16 mouse cellular contexts compared by ENCODE assay signal in the genomic region with DNA sequence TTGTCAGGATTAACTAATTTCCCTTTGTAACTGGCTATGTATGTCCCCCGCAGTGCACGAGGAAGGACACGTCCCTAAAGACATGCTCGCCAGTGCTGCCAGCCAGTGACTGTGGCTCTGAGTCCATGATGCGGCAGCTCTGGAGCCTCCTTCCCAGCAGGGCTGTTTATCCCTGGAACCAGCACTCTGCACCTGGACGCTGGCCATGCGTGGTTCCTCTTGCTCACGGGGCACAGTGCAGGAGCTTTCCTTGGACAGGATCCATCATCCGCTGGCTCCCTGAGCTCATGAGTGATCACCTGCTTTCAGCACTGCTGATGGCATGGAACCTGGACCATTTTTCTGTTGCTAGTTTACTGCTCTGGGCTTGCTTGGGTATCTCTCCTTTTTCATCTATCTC. TPM values are rescaled to one million over a fixed set of nuclear protein-coding genes. Genes with fewer than 3 reads are reported as not detected.
A peak's percentile ranks its signal among the peaks of the same experiment; 100 is the strongest.
DNase-seq lines count a peak whose midpoint lies in the region; ATAC-seq and TF ChIP-seq lines count a peak whose summit lies in the region.
"Had no signal": no experiment of that assay in that cellular context is flagged by ENCODE, and none has a peak within 500 bp of the region (broad histone marks: within the 10 kb centered on the region; RNA-seq: fewer than 3 reads in every experiment).

No protein-coding gene starts in this region.

- WGBS in hindbrain, embryonic 14.5 days: 43% methylated on average over 9 of the region's 9 CpGs
- WGBS in hindbrain, embryonic 11.5 days: 67% methylated on average over 9 of the region's 9 CpGs
- WGBS in midbrain, embryonic 14.5 days: 44% methylated on average over 9 of the region's 9 CpGs
- WGBS in midbrain, embryonic 15.5 days: 40% methylated on average over 9 of the region's 9 CpGs
- 7% methylated on average over 9 of the region's 9 CpGs for WGBS in cerebellum, adult 2 months

- H3K4me2 ChIP-seq in hindbrain, embryonic 14.5 days (replicated peaks): no peak overlapping the region
- no peak overlapping the region for H3K4me2 ChIP-seq in hindbrain, embryonic 11.5 days (replicated peaks; ENCODE audit: low read depth, low read length)
- peak overlapping the region; percentile 8; the same call in 1 of the 2 replicates for H3K4me2 ChIP-seq in midbrain, embryonic 14.5 days (ENCODE audit: low read length)
- no peak overlapping the region for H3K4me2 ChIP-seq in midbrain, embryonic 15.5 days
- H3K4me2 ChIP-seq: embryonic facial prominence, embryonic 12.5 days; forebrain, embryonic 13.5 days; limb, embryonic 12.5 days; neural tube, embryonic 12.5 days had no signal

- no peaks in the 10 kb centered on the region for H3K36me3 ChIP-seq in hindbrain, embryonic 14.5 days (replicated peaks; ENCODE audit: control insufficient read depth, insufficient read depth)
- no peaks in the 10 kb centered on the region for H3K36me3 ChIP-seq in hindbrain, embryonic 11.5 days (ENCODE audit: control insufficient read depth, insufficient read depth, low read length)
- no peaks in the 10 kb centered on the region for H3K36me3 ChIP-seq in midbrain, embryonic 14.5 days (ENCODE audit: control insufficient read depth, insufficient read depth, low read length)
- H3K36me3 ChIP-seq in midbrain, embryonic 15.5 days (replicated peaks): no peaks in the 10 kb centered on the region
- H3K36me3 ChIP-seq: embryonic facial prominence, embryonic 12.5 days; limb, embryonic 12.5 days; neural tube, embryonic 12.5 days had no signal

- no peaks in the 10 kb centered on the region for H3K27me3 ChIP-seq in hindbrain, embryonic 14.5 days (ENCODE audit: control insufficient read depth, insufficient read depth, low read length)
- H3K27me3 ChIP-seq in hindbrain, embryonic 11.5 days (ENCODE audit: control insufficient read depth, insufficient read depth, low read length): no peaks in the 10 kb centered on the region
- no peaks in the 10 kb centered on the region for H3K27me3 ChIP-seq in midbrain, embryonic 14.5 days (ENCODE audit: control insufficient read depth, insufficient read depth, low read length)
- H3K27me3 ChIP-seq in midbrain, embryonic 15.5 days (replicated peaks): no peaks in the 10 kb centered on the region
- no peaks in the 10 kb centered on the region for H3K27me3 ChIP-seq in cerebellum, adult 2 months (ENCODE audit: control insufficient read depth, insufficient read depth, low read length)
- H3K27me3 ChIP-seq: embryonic facial prominence, embryonic 12.5 days; limb, embryonic 12.5 days; megakaryocyte, embryonic 14.5 days; neural tube, embryonic 12.5 days had no signal

- TF ChIP-seq CTCF in cerebellum, adult 2 months (IDR thresholded peaks at IDR 0.05; ENCODE audit: borderline replicate concordance, insufficient read depth, low read depth, low read length): no peak

- DNase-seq in hindbrain, embryonic 14.5 days (ENCODE audit: low spot score): no peak
- no peak for DNase-seq in hindbrain, embryonic 11.5 days (ENCODE audit: low spot score)
- DNase-seq in midbrain, embryonic 14.5 days: peak; percentile 30
- DNase-seq in cerebellum, adult 2 months: peak; percentile 94 to 96
- peak; percentile 18 for DNase-seq in right cerebral cortex, postnatal 14 days
- no peak for DNase-seq in gastrocnemius, adult 18-20 months (ENCODE audit: low spot score)
- DNase-seq: heart, postnatal 4 days; lung, adult 2 months; retina, postnatal 1 day had no signal

- no peak for TF ChIP-seq POLR2A in cerebellum, adult 2 months (IDR thresholded peaks at IDR 0.05; ENCODE audit: borderline replicate concordance, insufficient read depth, low read length)

- no peaks in the 10 kb centered on the region for H3K4me1 ChIP-seq in hindbrain, embryonic 14.5 days (replicated peaks; ENCODE audit: control insufficient read depth, insufficient read depth, low read length)
- H3K4me1 ChIP-seq in hindbrain, embryonic 11.5 days (replicated peaks; ENCODE audit: control insufficient read depth, insufficient read depth, low read length): no peaks in the 10 kb centered on the region
- 0 out of 2 replicates have a peak, but pooled peaks cover 4% of the 10 kb centered on the region for H3K4me1 ChIP-seq in midbrain, embryonic 14.5 days (ENCODE audit: control insufficient read depth, insufficient read depth, low read length)
- H3K4me1 ChIP-seq in midbrain, embryonic 15.5 days: 0 out of 2 replicates have a peak, but pooled peaks cover 6% of the 10 kb centered on the region
- peaks cover 30% of the 10 kb centered on the region for H3K4me1 ChIP-seq in cerebellum, adult 2 months (ENCODE audit: control insufficient read depth, insufficient read depth, low read length)
- H3K4me1 ChIP-seq: embryonic facial prominence, embryonic 12.5 days; forebrain, embryonic 13.5 days; limb, embryonic 12.5 days; megakaryocyte, embryonic 14.5 days; neural tube, embryonic 12.5 days had no signal

- no peaks in the 10 kb centered on the region for H3K9me3 ChIP-seq in hindbrain, embryonic 14.5 days (ENCODE audit: control insufficient read depth, low read length)
- no peaks in the 10 kb centered on the region for H3K9me3 ChIP-seq in hindbrain, embryonic 11.5 days (ENCODE audit: control insufficient read depth, low read length)
- no peaks in the 10 kb centered on the region for H3K9me3 ChIP-seq in midbrain, embryonic 14.5 days (ENCODE audit: control insufficient read depth, low read length)
- no peaks in the 10 kb centered on the region for H3K9me3 ChIP-seq in midbrain, embryonic 15.5 days
- H3K9me3 ChIP-seq: embryonic facial prominence, embryonic 12.5 days; forebrain, embryonic 13.5 days; limb, embryonic 12.5 days; neural tube, embryonic 12.5 days had no signal

- H3K4me3 ChIP-seq in hindbrain, embryonic 14.5 days (replicated peaks; ENCODE audit: low read length): no peak overlapping the region
- H3K4me3 ChIP-seq in hindbrain, embryonic 11.5 days (ENCODE audit: low read depth, low read length): no peak overlapping the region
- no peak overlapping the region for H3K4me3 ChIP-seq in midbrain, embryonic 14.5 days (replicated peaks; ENCODE audit: low read depth, low read length)
- H3K4me3 ChIP-seq in midbrain, embryonic 15.5 days: no peak overlapping the region
- peak overlapping the region; percentile 4 for H3K4me3 ChIP-seq in cerebellum, adult 2 months (replicated peaks; ENCODE audit: insufficient read depth, low read depth, low read length)
- H3K4me3 ChIP-seq: embryonic facial prominence, embryonic 12.5 days; forebrain, embryonic 13.5 days; heart, adult 2 months; limb, embryonic 12.5 days; megakaryocyte, embryonic 14.5 days; neural tube, embryonic 12.5 days had no signal

- peak overlapping the region; percentile 7; the same call in 1 of the 2 replicates for H3K27ac ChIP-seq in hindbrain, embryonic 14.5 days
- H3K27ac ChIP-seq in hindbrain, embryonic 11.5 days (ENCODE audit: low read depth, low read length): no peak overlapping the region
- H3K27ac ChIP-seq in midbrain, embryonic 14.5 days (replicated peaks; ENCODE audit: low read depth, low read length): no peak overlapping the region
- no peak overlapping the region for H3K27ac ChIP-seq in midbrain, embryonic 15.5 days
- peak overlapping the region; percentile 58 for H3K27ac ChIP-seq in cerebellum, adult 2 months (ENCODE audit: insufficient read depth, low read length)
- H3K27ac ChIP-seq: embryonic facial prominence, embryonic 12.5 days; forebrain, embryonic 13.5 days; heart, adult 2 months; limb, embryonic 12.5 days; neural tube, embryonic 12.5 days had no signal

- ATAC-seq in hindbrain, embryonic 14.5 days (ENCODE audit: low FRiP score): peak; percentile 27; the same call in 1 of the 2 replicates
- ATAC-seq in hindbrain, embryonic 11.5 days (ENCODE audit: low FRiP score): no peak
- no peak for ATAC-seq in midbrain, embryonic 14.5 days (ENCODE audit: low FRiP score, low TSS enrichment)
- ATAC-seq in midbrain, embryonic 15.5 days (replicated peaks): no peak
- ATAC-seq: forebrain, embryonic 13.5 days had no signal

- H3K9ac ChIP-seq in hindbrain, embryonic 14.5 days: peak overlapping the region; percentile 16; the same call in 1 of the 2 replicates
- H3K9ac ChIP-seq in hindbrain, embryonic 11.5 days (ENCODE audit: low read depth, low read length): no peak overlapping the region
- H3K9ac ChIP-seq in midbrain, embryonic 14.5 days (replicated peaks; ENCODE audit: low read length): no peak overlapping the region
- no peak overlapping the region for H3K9ac ChIP-seq in midbrain, embryonic 15.5 days
- H3K9ac ChIP-seq: embryonic facial prominence, embryonic 12.5 days; forebrain, embryonic 13.5 days; limb, embryonic 12.5 days; neural tube, embryonic 12.5 days had no signal

RNA-seq across cellular contexts. Expression of a gene that starts 10.8 kb away (rescaled TPM):
- polyA plus RNA-seq in hindbrain, embryonic 14.5 days (2014; fragmentation: Nextera tagmentation; extraction: Ambion mirVana): 2.8 and 3.4 TPM in 2 replicates
- polyA plus RNA-seq in hindbrain, embryonic 11.5 days (2014; fragmentation: Nextera tagmentation; extraction: Ambion mirVana): 0.08 TPM in 2 replicates
- polyA plus RNA-seq in midbrain, embryonic 14.5 days (2014; fragmentation: Nextera tagmentation; extraction: Ambion mirVana): 3.3 and 4.6 TPM in 2 replicates
- 4.4 and 6.8 TPM in 2 replicates for polyA plus RNA-seq in midbrain, embryonic 15.5 days (2015; fragmentation: Nextera tagmentation; extraction: Ambion mirVana)
- 11.6 and 13.5 TPM in 2 replicates for polyA plus RNA-seq in cerebellum, adult 2 months (2012; rRNA removed)
- total RNA-seq in gastrocnemius, adult 18-20 months (2021): not detected
- total RNA-seq: heart, adult 2 months; heart, postnatal 4 days had no signal
- polyA plus RNA-seq: heart, adult 2 months; limb, embryonic 12.5 days; lung, adult 2 months had no signal

Comparison
In these comparisons a context has a peak if more than half of its experiments do, and no peak if none do; other contexts are left out.
1. H3K27ac ChIP-seq: peak in hindbrain, embryonic 14.5 days (single experiment) and cerebellum, adult 2 months (single experiment); none in hindbrain, embryonic 11.5 days (single experiment), midbrain, embryonic 14.5 days (single experiment) and midbrain, embryonic 15.5 days (single experiment).
2. DNase-seq: peak in midbrain, embryonic 14.5 days (single experiment), cerebellum, adult 2 months (2 of 2) and right cerebral cortex, postnatal 14 days (single experiment); none in hindbrain, embryonic 14.5 days (single experiment), hindbrain, embryonic 11.5 days (single experiment) and gastrocnemius, adult 18-20 months (single experiment).